Mouse (Mus musculus) hindbrain, postnatal 0 days (tissue): ENCODE measurements at regions not wholly inside any gene's neighbourhood (a gene's known extent, or its start where the extent isn't known, plus 50 kb on each side); places are given as distances from the start of the nearest gene placed in this dataset.

Source experiments
- ATAC-seq: fragments of 200-750 bp; cut with Nextera tagmentation; 2 replicates; pipeline ENCODE4 v1.8.0; 2017; ENCODE audit warnings: mild to moderate bottlenecking, moderate TSS enrichment, moderate library complexity
- DNase-seq: peaks from one replicate; pipeline ENCODE4 v3.0.0-alpha.2; 2015; ENCODE audit warnings: low spot score
- H3K27ac ChIP-seq: fragments of 300-500 bp; sonication (generic); 2 replicates; pipeline ENCODE4 v1.5.1; 2014; ENCODE audit warnings: mild to moderate bottlenecking
- H3K27me3 ChIP-seq: fragments of 300-500 bp; sonication (generic); 2 replicates; pipeline ENCODE4 v1.6.1; 2014; ENCODE audit warnings: low read length, mixed read lengths; ENCODE audit not compliant: insufficient read depth
- H3K36me3 ChIP-seq: fragments of 300-500 bp; sonication (generic); 2 replicates; pipeline ENCODE4 v1.6.1; 2014; ENCODE audit warnings: low read length, mixed read lengths; ENCODE audit not compliant: insufficient read depth
- H3K4me1 ChIP-seq: fragments of 300-500 bp; sonication (generic); 2 replicates; pipeline ENCODE4 v1.6.1; 2014; ENCODE audit warnings: antibody characterized with exemption, low read length, mixed read lengths; ENCODE audit not compliant: insufficient read depth
- H3K4me2 ChIP-seq: fragments of 300-500 bp; sonication (generic); 2 replicates; pipeline ENCODE4 v1.6.1; 2014; ENCODE audit warnings: low read depth, mild to moderate bottlenecking, low read length, moderate library complexity, mixed read lengths
- H3K4me3 ChIP-seq: fragments of 300-500 bp; sonication (generic); 2 replicates; pipeline ENCODE4 v1.5.1; 2014; ENCODE audit warnings: low read length
- H3K9ac ChIP-seq: fragments of 300-500 bp; sonication (generic); replicated peaks from 2 replicates; pipeline ENCODE4 v1.6.1; 2014; ENCODE audit warnings: mild to moderate bottlenecking, low read length, moderate library complexity, mixed read lengths
- H3K9me3 ChIP-seq: fragments of 300-500 bp; sonication (generic); 2 replicates; pipeline ENCODE4 v1.6.1; 2016; ENCODE audit warnings: low read length, mixed read lengths
- CTCF ChIP-seq: IDR thresholded peaks from 2 replicates; pipeline ENCODE4 v1.5.1; 2016; ENCODE audit warnings: antibody characterized with exemption, control low read depth, low read depth
- WGBS: fragments of 180-500 bp; shearing (Covaris S2); extraction: QIAGEN DNeasy Blood & Tissue Kit; methylation state at CpG from one replicate; pipeline ENCODE4 v1.1.7; 2014; 5-methylcytosine and 5-hydroxymethylcytosine counted together

DNA sequence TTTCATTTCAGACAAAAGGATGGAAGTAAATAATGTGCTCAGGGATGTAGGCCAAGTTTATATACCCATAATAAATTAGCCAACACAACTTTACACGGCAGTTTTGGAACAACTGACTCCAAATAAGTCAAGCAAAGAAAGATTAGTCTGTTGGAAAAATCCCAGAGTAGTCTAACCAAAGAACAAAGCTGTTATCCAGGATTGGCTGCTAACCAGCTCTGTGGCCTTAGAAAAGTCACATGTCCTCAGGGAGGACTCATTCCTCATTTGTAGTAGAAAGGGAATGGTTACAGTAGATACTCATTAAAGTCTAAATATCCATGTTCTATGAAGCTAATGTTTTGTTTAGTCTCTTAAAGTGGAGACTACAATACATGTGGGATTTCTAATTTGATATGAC lies 130.6 kb upstream of the Mid1 start:
- ATAC-seq (no peak), DNase-seq (peak; percentile 1)
- no peak overlapping the region for H3K4me3 ChIP-seq
- H3K27me3 ChIP-seq, result no peaks in the 10 kb centered on the region; the same call in 1 of the 2 replicates
- no peaks in the 10 kb centered on the region for H3K9me3 ChIP-seq
- TF ChIP-seq CTCF, result no peak
- no peak overlapping the region for H3K27ac ChIP-seq
- no peaks in the 10 kb centered on the region for H3K36me3 ChIP-seq
- H3K9ac ChIP-seq, result no peak overlapping the region
- H3K4me2 ChIP-seq, result no peak overlapping the region
- WGBS, result 36% methylated on average over 1 of the region's 1 CpGs
- no peaks in the 10 kb centered on the region for H3K4me1 ChIP-seq

DNA sequence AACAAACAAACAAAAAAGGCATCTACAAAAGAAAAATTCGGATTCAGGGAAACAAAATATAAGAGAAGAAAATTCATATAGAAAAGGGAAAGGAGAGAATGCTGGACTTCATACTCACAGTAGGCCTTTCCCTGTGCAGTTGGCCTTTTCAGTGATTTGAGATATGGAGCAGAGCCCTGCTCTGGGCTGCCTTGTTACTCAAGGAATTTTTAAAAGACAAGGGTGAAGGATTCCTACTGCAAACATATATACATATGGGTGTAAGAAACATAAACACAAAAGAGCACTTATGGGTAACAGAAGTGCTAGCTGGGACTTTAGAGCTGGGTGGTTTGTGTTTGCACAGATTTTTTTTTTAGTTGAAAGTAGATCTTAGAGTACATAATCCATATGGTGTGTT lies 132.1 kb upstream of the Mid1 start:
- Histone ChIP-seq H3K27me3 (no peaks in the 10 kb centered on the region), H3K9ac (no peak overlapping the region), H3K9me3 (no peaks in the 10 kb centered on the region), H3K4me2 (no peak overlapping the region), H3K36me3 (no peaks in the 10 kb centered on the region), H3K4me3 (no peak overlapping the region), H3K4me1 (no peaks in the 10 kb centered on the region), H3K27ac (no peak overlapping the region)
- TF ChIP-seq CTCF, result no peak
- DNase-seq, result no peak
- no peak for ATAC-seq
- WGBS, result 53% methylated on average over 1 of the region's 1 CpGs

DNA sequence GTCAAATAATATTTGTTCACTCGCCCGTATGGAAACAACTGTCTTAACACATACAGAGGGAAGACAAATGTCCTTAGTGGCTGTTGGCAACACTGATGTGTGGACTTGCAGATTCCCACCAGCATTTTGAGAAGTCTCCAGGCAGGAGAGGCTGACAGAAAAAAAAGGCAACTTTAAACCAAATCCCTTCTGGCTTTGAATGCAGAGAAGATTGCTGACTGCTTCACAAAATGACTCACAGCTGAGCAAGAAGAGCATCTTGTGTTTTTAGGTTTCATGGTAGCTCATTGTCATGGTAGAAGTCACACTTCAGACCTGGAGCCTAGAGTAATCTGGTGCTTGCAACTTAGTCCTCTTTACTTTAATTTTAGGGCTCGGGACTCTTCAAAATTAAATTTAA lies 141.0 kb upstream of the Mid1 start:
- no peaks in the 10 kb centered on the region for H3K9me3 ChIP-seq
- H3K36me3 ChIP-seq, result no peaks in the 10 kb centered on the region
- WGBS, result 91% methylated on average over 3 of the region's 3 CpGs
- H3K27ac ChIP-seq, result no peak overlapping the region
- no peak for TF ChIP-seq CTCF
- no peak for ATAC-seq
- no peaks in the 10 kb centered on the region for H3K4me1 ChIP-seq
- H3K4me3 ChIP-seq, result no peak overlapping the region
- no peak for DNase-seq
- no peak overlapping the region for H3K9ac ChIP-seq
- no peaks in the 10 kb centered on the region for H3K27me3 ChIP-seq
- no peak overlapping the region for H3K4me2 ChIP-seq

DNA sequence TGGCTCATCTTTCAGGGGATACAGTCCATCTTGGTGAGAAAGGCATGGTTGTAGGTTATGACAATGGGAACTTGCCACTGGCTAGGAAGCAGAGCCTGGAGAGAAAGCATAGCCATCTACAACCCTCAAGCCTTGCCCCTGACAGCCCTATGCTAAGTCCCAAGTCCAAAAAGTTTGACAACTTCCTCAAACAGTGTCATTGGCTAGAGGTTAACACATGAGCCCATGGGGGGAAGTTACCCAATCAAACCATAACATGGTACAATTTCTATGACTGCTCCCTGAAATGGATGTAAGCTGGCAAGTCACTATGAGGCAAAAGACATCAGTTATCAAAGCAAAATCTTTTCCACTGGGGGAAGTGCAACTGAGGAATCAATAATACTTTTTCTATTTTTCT lies 176.8 kb upstream of the Mid1 start:
- H3K4me2 ChIP-seq, result no peak overlapping the region
- TF ChIP-seq CTCF, result no peak
- H3K27ac ChIP-seq, result no peak overlapping the region
- H3K9ac ChIP-seq, result no peak overlapping the region
- no peaks in the 10 kb centered on the region for H3K27me3 ChIP-seq
- H3K36me3 ChIP-seq, result no peaks in the 10 kb centered on the region
- H3K9me3 ChIP-seq, result no peaks in the 10 kb centered on the region
- DNase-seq, result no peak
- no peak for ATAC-seq
- no peak overlapping the region for H3K4me3 ChIP-seq
- no peaks in the 10 kb centered on the region for H3K4me1 ChIP-seq

DNA sequence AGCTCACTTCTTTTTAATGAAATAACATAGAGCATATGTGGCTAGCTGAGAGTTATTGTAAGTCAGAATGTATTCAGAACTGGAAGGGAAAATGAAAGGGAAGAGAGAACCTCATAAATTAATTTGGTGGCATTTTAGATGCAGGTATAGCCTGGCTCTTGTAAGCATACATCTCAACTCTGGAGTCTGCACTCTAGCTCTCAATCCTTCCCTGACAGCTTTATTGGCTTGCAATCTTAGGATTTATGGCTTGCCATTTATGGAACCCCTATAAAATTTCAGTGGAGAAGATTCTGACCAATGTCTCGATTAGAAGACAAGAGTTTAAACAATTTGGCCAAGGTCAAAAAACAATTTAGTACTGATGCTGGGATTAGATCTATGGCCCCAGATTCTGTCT lies 173.4 kb upstream of the Hccs start:
- no peak for DNase-seq
- H3K4me3 ChIP-seq, result no peak overlapping the region
- no peaks in the 10 kb centered on the region for H3K9me3 ChIP-seq
- H3K27me3 ChIP-seq, result no peaks in the 10 kb centered on the region
- H3K4me1 ChIP-seq, result no peaks in the 10 kb centered on the region
- TF ChIP-seq CTCF, result no peak
- H3K36me3 ChIP-seq, result no peaks in the 10 kb centered on the region
- no peak for ATAC-seq
- WGBS, result 72% methylated on average over 1 of the region's 1 CpGs
- no peak overlapping the region for H3K27ac ChIP-seq
- no peak overlapping the region for H3K9ac ChIP-seq
- no peak overlapping the region for H3K4me2 ChIP-seq

DNA sequence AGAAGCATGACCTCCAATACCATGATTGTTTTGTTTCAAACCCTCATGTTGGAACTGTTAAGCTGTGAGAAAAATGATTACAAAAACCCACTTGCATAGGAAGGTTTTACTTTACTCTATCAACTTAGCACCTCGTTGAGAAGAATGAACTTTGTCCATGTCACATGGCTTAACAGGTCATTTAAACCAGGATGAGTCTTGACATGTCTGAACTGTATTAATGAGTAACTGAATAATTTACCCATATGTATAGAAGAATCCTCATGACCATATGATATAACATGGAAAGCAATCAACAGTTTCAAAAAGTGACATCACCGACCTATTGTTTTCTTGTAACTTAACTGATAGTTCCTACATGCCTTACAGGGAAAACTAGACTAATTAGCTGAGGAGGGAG lies 153.3 kb upstream of the Hccs start:
- H3K4me3 ChIP-seq, result no peak overlapping the region
- 86% methylated on average over 2 of the region's 2 CpGs for WGBS

DNA sequence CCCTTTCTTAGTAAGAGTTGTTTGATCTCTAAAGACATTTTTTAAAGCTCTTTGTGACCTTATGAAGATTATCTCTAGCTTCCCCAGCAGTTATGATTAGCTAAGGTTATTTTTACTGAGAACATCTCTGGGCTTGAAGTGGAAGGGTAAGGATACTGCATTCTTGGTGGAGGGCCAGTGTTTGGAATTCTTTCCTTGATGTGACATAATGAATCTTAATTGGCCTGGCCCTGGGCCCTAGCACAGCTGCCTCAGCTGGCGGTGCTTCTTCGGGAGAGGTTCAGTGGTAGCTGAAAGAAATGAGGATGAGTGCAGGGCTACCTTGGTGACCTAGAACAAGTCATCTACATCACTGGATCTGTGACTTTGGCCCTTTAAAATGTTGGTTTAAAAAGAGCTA lies 150.5 kb upstream of the Hccs start:
- no peak for DNase-seq
- Histone ChIP-seq H3K27me3 (no peaks in the 10 kb centered on the region), H3K4me2 (no peak overlapping the region), H3K36me3 (no peaks in the 10 kb centered on the region), H3K9ac (no peak overlapping the region), H3K4me3 (no peak overlapping the region), H3K27ac (no peak overlapping the region), H3K9me3 (no peaks in the 10 kb centered on the region), H3K4me1 (no peaks in the 10 kb centered on the region)
- ATAC-seq, result no peak
- 54% methylated on average over 2 of the region's 2 CpGs for WGBS
- no peak for TF ChIP-seq CTCF

More for the DNA sequence above, 153.3 kb upstream of the Hccs start:
- TF ChIP-seq CTCF, result no peak
- H3K27me3 ChIP-seq, result no peaks in the 10 kb centered on the region
- H3K9ac ChIP-seq, result no peak overlapping the region
- no peak for DNase-seq
- H3K27ac ChIP-seq, result no peak overlapping the region
- no peaks in the 10 kb centered on the region for H3K36me3 ChIP-seq
- H3K4me2 ChIP-seq, result no peak overlapping the region
- H3K9me3 ChIP-seq, result no peaks in the 10 kb centered on the region
- ATAC-seq, result no peak
- no peaks in the 10 kb centered on the region for H3K4me1 ChIP-seq

DNA sequence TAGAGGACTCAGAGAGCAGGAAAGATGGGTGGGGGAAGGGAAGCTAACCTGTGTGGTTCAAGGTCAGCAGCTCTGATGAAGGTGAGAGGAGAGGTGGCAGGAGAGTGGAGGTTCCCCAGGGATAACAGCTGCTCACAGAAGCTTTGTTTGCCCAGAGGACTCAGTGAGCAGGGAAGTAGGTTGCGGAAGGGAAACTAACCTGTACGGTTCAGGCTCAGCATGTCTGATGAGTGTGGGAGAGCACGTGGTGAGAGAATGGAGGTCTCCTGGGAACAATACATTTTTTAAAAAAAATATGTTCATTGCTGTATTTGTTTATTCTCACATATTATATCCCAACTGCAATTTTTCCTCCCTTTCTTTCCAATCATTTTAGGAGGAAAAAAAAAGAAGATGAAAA lies 130.0 kb upstream of the Hccs start:
- Histone ChIP-seq H3K4me2 (no peak overlapping the region), H3K27ac (no peak overlapping the region), H3K36me3 (no peaks in the 10 kb centered on the region), H3K9me3 (no peaks in the 10 kb centered on the region), H3K27me3 (no peaks in the 10 kb centered on the region), H3K4me3 (no peak overlapping the region), H3K9ac (no peak overlapping the region), H3K4me1 (no peaks in the 10 kb centered on the region)
- no peak for DNase-seq
- no peak for ATAC-seq
- 66% methylated on average over 3 of the region's 3 CpGs for WGBS
- no peak for TF ChIP-seq CTCF
